Comparison of ENCODE assay signal across 7 mouse cellular contexts in genomic region chr14:122060642-122061041, GRCm38 (mm10). TPM values are rescaled to one million over a fixed set of nuclear protein-coding genes. Genes with fewer than 3 reads are reported as not detected.
DNase-seq lines count a peak whose midpoint lies in the region; ATAC-seq lines count a peak whose summit lies in the region.

No protein-coding gene starts in this region.

- no peaks in the 10 kb centered on the region for H3K4me1 ChIP-seq in intestine, embryonic 16.5 days (ENCODE audit: control insufficient read depth, insufficient read depth, low read length)
- no peaks in the 10 kb centered on the region for H3K4me1 ChIP-seq in midbrain, embryonic 13.5 days (replicated peaks)

- no peaks in the 10 kb centered on the region for H3K27me3 ChIP-seq in intestine, embryonic 16.5 days (replicated peaks; ENCODE audit: control insufficient read depth, insufficient read depth, low read length)
- no peaks in the 10 kb centered on the region for H3K27me3 ChIP-seq in midbrain, embryonic 13.5 days

- intact Hi-C loops in left cerebral cortex, postnatal 25 days (cut with DNase I) = loop anchor here (1.0 to 5.0 kb wide), 2 partner anchors 132 to 193 kb away; no protein-coding TSS in a partner anchor

- DNase-seq in WW6 (ENCODE audit: low read depth, low spot score) = peak; percentile 56
- DNase-seq in cerebellum, adult 9-10 months = peak; percentile 70
- peak; percentile 45 to 70 for DNase-seq in frontal cortex, postnatal 10 days (ENCODE audit: low spot score in 2 of 2)
- peak; percentile 78 to 81 for DNase-seq in left cerebral cortex, postnatal 25 days (ENCODE audit: low spot score in 2 of 2)
- DNase-seq in spleen, postnatal 10 days (ENCODE audit: low spot score in 2 of 2) = peak; percentile 71 to 88

- H3K36me3 ChIP-seq in intestine, embryonic 16.5 days (ENCODE audit: control insufficient read depth, insufficient read depth, low read length) = no peaks in the 10 kb centered on the region
- H3K36me3 ChIP-seq in midbrain, embryonic 13.5 days = no peaks in the 10 kb centered on the region

- H3K4me3 ChIP-seq in intestine, embryonic 16.5 days (ENCODE audit: low read length) = no peak overlapping the region
- H3K4me3 ChIP-seq in midbrain, embryonic 13.5 days (replicated peaks) = no peak overlapping the region

- no peak overlapping the region for H3K27ac ChIP-seq in intestine, embryonic 16.5 days (ENCODE audit: low read length)
- H3K27ac ChIP-seq in midbrain, embryonic 13.5 days = no peak overlapping the region

- H3K9me3 ChIP-seq in intestine, embryonic 16.5 days (ENCODE audit: control insufficient read depth, low read length) = no peaks in the 10 kb centered on the region
- no peaks in the 10 kb centered on the region for H3K9me3 ChIP-seq in midbrain, embryonic 13.5 days

- peak; percentile 86 for ATAC-seq in intestine, embryonic 16.5 days
- ATAC-seq in midbrain, embryonic 13.5 days = peak; percentile 56; the same call in 1 of the 2 replicates

- no peak overlapping the region for H3K9ac ChIP-seq in intestine, embryonic 16.5 days (ENCODE audit: low read depth, low read length)
- no peak overlapping the region for H3K9ac ChIP-seq in midbrain, embryonic 13.5 days (replicated peaks)

- no peak overlapping the region for H3K4me2 ChIP-seq in intestine, embryonic 16.5 days (ENCODE audit: low read depth, low read length)
- no peak overlapping the region for H3K4me2 ChIP-seq in midbrain, embryonic 13.5 days (replicated peaks)

- WGBS in intestine, embryonic 16.5 days = 5% methylated on average over 3 of the region's 3 CpGs
- WGBS in midbrain, embryonic 13.5 days = 11% methylated on average over 3 of the region's 3 CpGs

RNA-seq across cellular contexts. Expression of gene Timm8a2, which starts 26.2 kb away (rescaled TPM):
- not detected in 2 replicates for polyA plus RNA-seq in intestine, embryonic 16.5 days (2015; fragmentation: Nextera tagmentation; extraction: Ambion mirVana)
- not detected for total RNA-seq in left cerebral cortex, postnatal 25 days (2021)
- not detected in 2 replicates for polyA plus RNA-seq in midbrain, embryonic 13.5 days (2015; fragmentation: Nextera tagmentation; extraction: Ambion mirVana)

RNA-seq across cellular contexts. Expression of gene Tm9sf2, which starts 46.2 kb away (rescaled TPM):
- polyA plus RNA-seq in intestine, embryonic 16.5 days (2015; fragmentation: Nextera tagmentation; extraction: Ambion mirVana) = 293 and 308 TPM in 2 replicates
- 100 to 1,000 TPM; 107 to 112 TPM for total RNA-seq in left cerebral cortex, postnatal 25 days (2021)
- polyA plus RNA-seq in midbrain, embryonic 13.5 days (2015; fragmentation: Nextera tagmentation; extraction: Ambion mirVana) = 105 and 111 TPM in 2 replicates
